In genomic region chr1:71837039-71837648, GRCm38 (mm10) we compare ENCODE assay signal across 10 mouse cellular contexts.
DNase-seq lines count a peak whose midpoint lies in the region; ATAC-seq lines count a peak whose summit lies in the region.
"Had no signal": no experiment of that assay in that cellular context is flagged by ENCODE, and none has a peak within 500 bp of the region (broad histone marks: within the 10 kb centered on the region; RNA-seq: fewer than 3 reads in every experiment).

No protein-coding gene starts in this region.

- no peak overlapping the region for H3K9ac ChIP-seq in embryonic facial prominence, embryonic 13.5 days
- H3K9ac ChIP-seq: midbrain, embryonic 15.5 days had no signal

- no peaks in the 10 kb centered on the region for H3K9me3 ChIP-seq in embryonic facial prominence, embryonic 13.5 days
- H3K9me3 ChIP-seq: midbrain, embryonic 15.5 days had no signal

- WGBS in embryonic facial prominence, embryonic 13.5 days: 73% methylated on average over 20 of the region's 20 CpGs

- no peak overlapping the region for H3K4me3 ChIP-seq in embryonic facial prominence, embryonic 13.5 days

- peak; percentile 79 for DNase-seq in heart, adult 11 months
- DNase-seq in heart, postnatal 25 days (ENCODE audit: low spot score): no peak
- peak; percentile 40 to 55 for DNase-seq in kidney, postnatal 25 days
- DNase-seq in lung, postnatal 14 days: peak; percentile 11
- DNase-seq in cerebellum, postnatal 25 days: no peak
- no peak for DNase-seq in ovary, postnatal 10 days (ENCODE audit: low spot score)
- DNase-seq in layer of hippocampus, postnatal 25 days (ENCODE audit: extremely low spot score in 1 of 2, low spot score in 1 of 2): no peak
- DNase-seq: cerebellum, postnatal 10 days had no signal

- peaks cover 14% of the 10 kb centered on the region for H3K4me1 ChIP-seq in embryonic facial prominence, embryonic 13.5 days
- H3K4me1 ChIP-seq: midbrain, embryonic 15.5 days had no signal

- H3K27ac ChIP-seq in embryonic facial prominence, embryonic 13.5 days: no peak overlapping the region
- H3K27ac ChIP-seq: midbrain, embryonic 15.5 days had no signal

- no peak for ATAC-seq in embryonic facial prominence, embryonic 13.5 days (ENCODE audit: insufficient number of reproducible peaks, insufficient read depth, low FRiP score, low TSS enrichment, low read depth)
- ATAC-seq: midbrain, embryonic 15.5 days had no signal

- intact Hi-C loops in heart, postnatal 25 days (cut with DNase I): no loop called here

- H3K4me2 ChIP-seq in embryonic facial prominence, embryonic 13.5 days: peak overlapping the region; percentile 7; the same call in 1 of the 2 replicates

- H3K36me3 ChIP-seq in embryonic facial prominence, embryonic 13.5 days: no peaks in the 10 kb centered on the region
- H3K36me3 ChIP-seq: midbrain, embryonic 15.5 days had no signal

- no peaks in the 10 kb centered on the region for H3K27me3 ChIP-seq in embryonic facial prominence, embryonic 13.5 days
- H3K27me3 ChIP-seq: midbrain, embryonic 15.5 days had no signal

Comparison
In these comparisons a context has a peak if more than half of its experiments do, and no peak if none do; other contexts are left out.
1. DNase-seq: peak in heart, adult 11 months (single experiment), kidney, postnatal 25 days (2 of 2) and lung, postnatal 14 days (single experiment); none in heart, postnatal 25 days (single experiment), cerebellum, postnatal 25 days (0 of 2), ovary, postnatal 10 days (single experiment) and layer of hippocampus, postnatal 25 days (0 of 2).